Mouse (Mus musculus) heart, adult 8-10 months (tissue): Measurements from ENCODE around the gene Paqr3. TPM values are rescaled to one million over a fixed set of nuclear protein-coding genes. Genes with fewer than 3 reads are reported as not detected.

ENCODE experiments used
- DNase-seq: peaks from one replicate; pipeline ENCODE4 v3.0.0; 2022; ENCODE audit warnings: low spot score
- total RNA-seq, 4 experiments: library from RNA; stranded (reverse); gene quantifications; 2 replicates each; pipeline ENCODE4 v1.2.4; 2022

The Paqr3 gene
- 1 to 10 TPM; 2.3 to 4.9 (median 2.8) TPM for total RNA-seq

- peak; percentile 96 for DNase-seq
Measured at GRCm38 (mm10) chr5:97111207-97111910, at the start of gene Paqr3. TSS of gene Paqr3 (minus strand) at chr5:97111596.

DNA sequence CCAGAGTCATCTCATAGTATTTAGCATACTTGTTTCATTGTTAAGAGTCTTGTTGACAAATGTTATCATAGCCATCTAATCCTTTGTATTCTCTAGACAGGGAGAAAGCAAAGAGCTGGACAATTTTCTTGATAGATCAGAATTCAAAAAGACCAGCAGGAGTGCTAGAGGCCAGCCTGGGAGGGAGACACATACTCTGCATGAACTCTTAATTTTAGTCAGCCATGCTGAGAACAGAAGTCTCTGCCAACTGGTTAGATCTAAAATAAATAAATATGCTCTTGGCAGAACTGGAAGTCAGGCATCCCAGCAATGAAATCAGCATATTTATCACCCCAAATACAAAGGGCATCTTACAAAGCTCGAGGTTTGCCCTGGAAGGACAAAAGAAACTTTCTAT, 43.3 kb upstream of the Paqr3 start:
- DNase-seq = no peak

GRCm38 (mm10) chr5:97135331-97135730, 23.9 kb upstream of the Paqr3 start:
- no peak for DNase-seq

DNA sequence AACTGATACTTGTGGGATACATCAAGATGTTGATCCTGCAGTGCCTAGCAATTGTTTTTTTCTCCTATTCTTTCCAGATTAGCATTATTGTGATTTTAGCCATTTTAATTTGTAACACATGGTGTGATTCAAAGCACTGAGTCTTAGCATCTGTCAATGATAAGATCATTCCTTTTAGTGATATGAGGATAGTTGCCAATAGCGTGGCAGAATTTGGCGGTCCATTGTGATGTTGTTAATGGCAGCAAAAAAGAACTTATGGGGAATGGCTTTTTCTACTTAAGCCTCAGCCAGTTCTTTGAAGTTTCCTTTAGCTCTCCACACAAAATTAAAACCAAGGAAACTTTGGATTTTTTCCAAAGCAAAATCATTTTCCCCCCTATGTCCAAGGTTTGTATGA, 18.2 kb upstream of the Paqr3 start:
- DNase-seq = no peak

DNA sequence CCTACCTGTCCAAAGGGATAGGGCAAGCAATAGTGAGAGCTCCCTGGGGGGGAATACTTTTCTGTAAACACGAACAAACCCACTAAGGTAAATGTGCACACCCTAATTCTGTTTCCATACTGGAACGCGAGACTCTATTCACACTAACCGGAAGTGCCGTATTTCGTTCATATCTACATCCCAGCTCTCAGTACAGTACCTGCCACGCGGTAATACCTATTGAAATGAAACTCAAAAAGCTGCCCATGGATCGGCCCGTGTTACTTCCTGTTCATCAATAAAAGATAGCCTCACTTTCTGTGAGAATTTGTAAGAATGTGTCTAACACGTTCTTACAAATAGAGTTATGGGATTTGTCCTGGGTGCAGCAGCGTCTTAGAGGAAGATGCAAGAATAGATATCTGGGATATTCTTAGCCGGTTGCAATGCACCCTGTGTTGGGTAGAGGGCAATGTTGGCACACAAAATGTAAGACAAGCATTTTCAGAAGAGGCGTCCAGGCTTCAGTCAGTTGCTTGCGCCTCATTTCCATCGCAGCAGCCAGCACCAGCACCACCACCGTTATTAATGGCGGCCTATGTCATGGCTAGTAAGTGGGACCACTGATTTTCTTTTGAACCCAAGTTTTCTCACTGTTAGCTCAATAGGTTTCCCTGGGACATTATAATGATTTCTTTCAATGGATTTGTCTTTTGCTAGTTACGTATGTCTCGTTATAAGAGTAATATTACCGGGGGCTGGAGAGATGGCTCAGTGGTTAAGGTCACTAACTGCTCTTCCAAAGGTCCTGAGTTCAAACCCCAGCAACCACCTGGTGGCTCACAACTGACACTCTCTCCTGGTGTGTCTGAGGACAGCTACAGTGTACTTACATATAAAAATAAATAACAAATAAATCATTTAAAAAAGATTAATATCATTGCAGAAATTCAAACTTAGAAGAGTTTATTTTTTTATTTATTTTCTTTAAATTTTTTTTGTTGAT, 17.1 kb upstream of the Paqr3 start:
- DNase-seq = no peak

DNA sequence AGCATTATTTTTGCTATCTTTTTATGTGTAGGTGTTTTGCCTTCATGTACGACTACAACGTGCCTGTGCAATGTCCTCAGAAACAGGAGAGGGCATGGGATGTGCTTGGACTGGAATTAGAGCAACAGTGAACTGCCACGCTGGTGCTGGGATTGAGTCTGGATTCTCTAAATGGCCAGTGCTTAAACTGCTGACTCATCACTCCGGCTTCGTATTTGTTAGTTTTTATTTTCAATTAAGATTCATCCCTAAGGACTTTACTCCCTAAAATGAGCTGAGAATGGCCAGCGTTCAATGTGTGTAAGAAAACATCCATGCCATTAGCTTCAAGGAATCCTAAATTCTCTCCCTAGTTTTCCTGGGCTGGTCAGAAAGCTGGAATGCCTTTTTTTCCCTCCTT, 15.9 kb upstream of the Paqr3 start:
- no peak for DNase-seq

- DNase-seq = no peak
Measured at GRCm38 (mm10) chr5:97126005-97126404, 14.6 kb upstream of the Paqr3 start.

- no peak for DNase-seq
Measured at GRCm38 (mm10) chr5:97125459-97125970, 14.1 kb upstream of the Paqr3 start.

DNA sequence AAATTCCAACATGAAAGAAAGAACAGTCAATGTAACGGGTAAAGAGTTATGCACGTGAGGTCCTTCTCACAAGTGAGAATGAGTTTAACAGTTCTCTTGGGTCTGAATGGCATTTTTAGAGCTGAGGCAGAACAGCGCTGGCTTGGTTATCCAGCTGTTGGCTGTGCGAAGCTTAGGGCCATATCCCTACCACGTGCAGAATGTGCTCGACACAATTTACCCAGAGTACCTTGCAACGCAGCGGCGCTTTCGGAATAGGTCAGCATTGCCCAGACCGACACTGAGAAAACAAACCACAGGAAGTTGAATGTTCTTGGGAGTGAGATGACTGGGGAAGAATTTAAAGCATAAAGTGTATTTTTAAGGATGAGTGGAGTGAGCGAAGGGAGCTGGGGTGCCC, 13.6 kb upstream of the Paqr3 start:
- DNase-seq = no peak

GRCm38 (mm10) chr5:97110697-97111096, 699 bp downstream of the Paqr3 start:
- DNase-seq = no peak

DNA sequence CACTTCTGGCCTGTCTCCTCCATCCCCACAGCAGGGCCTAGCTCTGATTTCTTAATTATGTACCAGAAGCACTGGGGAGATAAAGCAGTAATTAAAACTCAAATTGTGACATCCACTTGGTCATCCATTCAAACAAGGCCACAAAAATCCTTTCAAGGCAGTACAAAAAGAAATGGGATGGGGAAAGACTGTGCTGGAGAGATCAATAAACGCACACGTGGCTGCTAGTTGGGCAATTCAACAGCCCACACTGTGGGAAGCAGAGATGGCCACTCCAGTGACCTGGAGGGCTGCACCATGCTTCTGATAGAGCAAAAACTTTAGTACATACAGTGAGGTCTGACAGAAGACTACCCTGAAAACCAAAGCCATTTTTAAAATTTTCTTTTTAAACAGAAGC, 1.3 kb downstream of the Paqr3 start:
- DNase-seq = no peak

GRCm38 (mm10) chr5:97108333-97108732, 3.1 kb downstream of the Paqr3 start:
- DNase-seq = no peak

DNA sequence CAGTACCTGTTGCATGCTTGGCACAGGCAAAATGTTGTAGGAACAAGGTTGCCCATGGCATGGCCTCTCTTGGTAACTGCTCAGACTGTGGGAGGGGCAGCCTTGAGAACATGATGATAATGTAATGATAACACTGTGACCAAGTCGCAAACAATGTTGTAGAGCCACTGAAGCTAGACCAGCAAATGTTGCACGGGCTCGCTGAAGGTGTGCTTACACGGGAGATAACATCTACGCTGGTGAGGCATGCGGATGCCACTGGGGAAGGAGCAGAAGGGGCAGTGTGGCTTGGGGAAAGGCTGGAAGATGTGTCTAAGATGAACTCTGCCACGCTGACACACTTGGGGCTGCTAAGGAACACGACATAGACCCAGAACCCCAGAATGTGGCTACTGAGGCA, 11.4 kb downstream of the Paqr3 start:
- no peak for DNase-seq

DNA sequence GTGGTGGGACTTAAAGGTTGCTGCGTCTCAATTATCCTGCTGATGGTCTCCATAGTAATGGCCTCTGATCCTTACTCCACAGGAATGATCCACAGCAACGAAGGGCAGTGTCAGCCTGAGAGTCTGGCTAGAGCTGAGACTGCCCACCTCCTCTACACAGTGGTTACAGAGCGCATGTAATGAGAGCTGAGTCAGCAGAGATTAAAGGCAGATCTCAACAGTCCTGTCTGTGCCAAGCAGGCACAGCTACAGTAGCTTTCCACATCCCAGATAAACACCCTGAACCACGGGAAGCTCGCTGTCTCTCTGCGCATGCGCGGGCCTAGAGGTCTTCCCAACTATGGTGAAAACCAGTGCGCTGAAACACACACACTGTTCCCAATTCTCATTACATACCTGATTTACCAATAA, 13.8 kb downstream of the Paqr3 start:
- no peak for DNase-seq

- no peak for DNase-seq
Measured at GRCm38 (mm10) chr5:97095335-97095734, 16.1 kb downstream of the Paqr3 start.

DNA sequence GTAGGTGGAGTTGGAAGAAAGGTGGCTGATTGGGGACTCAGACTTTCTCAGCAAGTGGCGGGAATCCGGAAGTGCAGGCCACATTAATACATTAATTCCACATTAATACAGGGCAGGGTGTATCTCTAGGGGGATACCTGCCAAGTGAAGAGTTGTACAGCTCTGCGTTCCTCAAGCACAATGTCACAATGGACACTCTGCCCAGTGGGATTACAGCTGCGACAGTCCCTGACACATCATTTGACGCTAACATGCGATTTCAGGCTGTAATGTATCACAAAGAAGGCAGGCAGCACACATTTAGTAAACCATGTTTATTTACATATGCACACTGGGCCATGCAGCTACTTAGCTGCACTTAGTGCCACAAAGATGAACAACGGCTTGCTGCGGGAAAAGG, 18.4 kb downstream of the Paqr3 start:
- no peak for DNase-seq

- no peak for DNase-seq
Measured at GRCm38 (mm10) chr5:97090034-97090784, 21.2 kb downstream of the Paqr3 start.

DNA sequence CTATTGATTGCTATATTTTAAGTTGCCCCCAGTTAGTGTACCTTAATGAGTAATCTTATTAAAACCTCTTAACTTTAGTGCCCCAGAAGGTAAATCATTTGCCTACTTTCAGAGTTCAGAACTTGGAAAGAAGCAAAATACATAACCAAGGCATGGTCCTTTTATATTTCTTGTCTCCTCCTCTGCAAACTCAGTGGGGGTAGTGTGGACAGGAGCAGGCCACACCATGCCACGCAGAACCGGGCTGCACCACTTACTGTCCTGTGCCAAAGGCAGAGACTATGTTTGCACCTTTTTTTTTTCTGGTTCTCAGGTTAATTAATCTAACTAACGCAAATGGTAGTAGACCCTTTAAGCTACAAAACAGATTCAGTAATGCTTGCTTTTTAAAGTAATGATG, 22.0 kb downstream of the Paqr3 start:
- DNase-seq = no peak

- no peak for DNase-seq
Measured at GRCm38 (mm10) chr5:97088231-97088630, 23.2 kb downstream of the Paqr3 start.

GRCm38 (mm10) chr5:97087746-97088145, 23.6 kb downstream of the Paqr3 start:
- DNase-seq = no peak

DNA sequence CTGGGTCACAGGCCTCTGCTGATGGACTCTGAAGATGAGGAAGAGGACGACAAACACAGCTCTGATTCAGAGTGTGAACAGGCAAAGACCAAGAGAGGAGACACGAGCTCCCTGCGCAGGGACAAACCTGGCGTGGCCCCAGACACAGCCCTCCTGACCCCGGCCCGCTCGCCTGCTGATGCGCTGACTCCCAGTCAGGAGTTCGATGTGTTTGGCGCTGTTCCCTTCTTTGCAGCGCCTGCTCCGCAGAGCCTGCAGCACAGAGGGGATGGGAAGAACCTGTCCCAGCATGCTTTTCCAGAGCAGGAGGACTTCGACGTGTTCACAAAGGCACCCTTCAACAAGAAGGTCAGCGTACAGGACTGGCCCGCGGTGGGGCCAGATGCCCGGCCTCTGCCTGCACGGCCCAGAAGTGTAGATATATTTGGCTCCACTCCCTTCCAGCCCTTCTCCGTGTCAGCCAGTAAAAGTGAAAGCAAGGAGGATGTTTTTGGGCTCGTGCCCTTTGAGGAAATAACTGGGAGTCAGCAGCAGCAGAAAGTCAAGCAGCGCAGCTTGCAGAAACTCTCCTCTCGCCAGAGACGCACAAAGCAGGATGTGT, 24.3 kb downstream of the Paqr3 start:
- peak; percentile 55 for DNase-seq
